Mouse (Mus musculus) kidney, adult 2 months (tissue): ENCODE results near the gene Lsm4. TPM values are rescaled to one million over a fixed set of nuclear protein-coding genes. Genes with fewer than 3 reads are reported as not detected.
A peak's percentile ranks its signal among the peaks of the same experiment; 100 is the strongest.

Source experiments
- DNase-seq: peaks from one replicate; pipeline ENCODE4 v3.0.0; 2021
- H3K27ac ChIP-seq: fragments of 200-500 bp; 2 replicates; pipeline ENCODE4 v1.5.1; 2012; ENCODE audit warnings: low read depth, low read length, control low read depth, inconsistent platforms; ENCODE audit not compliant: insufficient read depth
- H3K27me3 ChIP-seq: fragments of 200-500 bp; replicated peaks from 2 replicates; pipeline ENCODE4 v1.6.1; 2012; ENCODE audit warnings: mild to moderate bottlenecking, moderate library complexity, low read length, inconsistent platforms; ENCODE audit not compliant: control insufficient read depth, insufficient read depth
- H3K36me3 ChIP-seq: fragments of 200-500 bp; 2 replicates; pipeline ENCODE4 v1.6.1; 2012; ENCODE audit warnings: mild to moderate bottlenecking, moderate library complexity, low read length, inconsistent platforms; ENCODE audit not compliant: control insufficient read depth, insufficient read depth
- H3K4me1 ChIP-seq: fragments of 200-500 bp; 2 replicates; pipeline ENCODE4 v1.6.1; 2011; ENCODE audit warnings: low read length; ENCODE audit not compliant: control insufficient read depth, insufficient read depth
- H3K4me3 ChIP-seq: fragments of 200-500 bp; 2 replicates; pipeline ENCODE4 v1.5.1; 2011; ENCODE audit warnings: mild to moderate bottlenecking, low read depth, low read length, control low read depth; ENCODE audit not compliant: insufficient read depth
- CTCF ChIP-seq: fragments of 200-500 bp; conservative IDR thresholded peaks from 2 replicates; pipeline ENCODE4 v1.5.1; 2011; ENCODE audit warnings: low read depth, mild to moderate bottlenecking, control low read depth, low read length, moderate library complexity, mixed read lengths; ENCODE audit not compliant: insufficient read depth, insufficient read length
- POLR2A ChIP-seq: fragments of 200-500 bp; IDR thresholded peaks from one replicate; pipeline ENCODE4 v1.6.1; 2011; ENCODE audit warnings: low read depth, low read length, control low read depth
- WGBS: fragments of 180-500 bp; shearing (Covaris S2); methylation state at CpG from one replicate; pipeline ENCODE4 v1.1.7; 2018; 5-methylcytosine and 5-hydroxymethylcytosine counted together
- polyA plus RNA-seq: library from polyadenylated mRNA; depleted of rRNA; stranded (reverse); fragments of >200 nt; gene quantifications from 2 replicates; pipeline ENCODE4 v1.2.3, GENCODE M21; 2012

The Lsm4 gene
- polyA plus RNA-seq, 1 experiment: 120 TPM

DNA sequence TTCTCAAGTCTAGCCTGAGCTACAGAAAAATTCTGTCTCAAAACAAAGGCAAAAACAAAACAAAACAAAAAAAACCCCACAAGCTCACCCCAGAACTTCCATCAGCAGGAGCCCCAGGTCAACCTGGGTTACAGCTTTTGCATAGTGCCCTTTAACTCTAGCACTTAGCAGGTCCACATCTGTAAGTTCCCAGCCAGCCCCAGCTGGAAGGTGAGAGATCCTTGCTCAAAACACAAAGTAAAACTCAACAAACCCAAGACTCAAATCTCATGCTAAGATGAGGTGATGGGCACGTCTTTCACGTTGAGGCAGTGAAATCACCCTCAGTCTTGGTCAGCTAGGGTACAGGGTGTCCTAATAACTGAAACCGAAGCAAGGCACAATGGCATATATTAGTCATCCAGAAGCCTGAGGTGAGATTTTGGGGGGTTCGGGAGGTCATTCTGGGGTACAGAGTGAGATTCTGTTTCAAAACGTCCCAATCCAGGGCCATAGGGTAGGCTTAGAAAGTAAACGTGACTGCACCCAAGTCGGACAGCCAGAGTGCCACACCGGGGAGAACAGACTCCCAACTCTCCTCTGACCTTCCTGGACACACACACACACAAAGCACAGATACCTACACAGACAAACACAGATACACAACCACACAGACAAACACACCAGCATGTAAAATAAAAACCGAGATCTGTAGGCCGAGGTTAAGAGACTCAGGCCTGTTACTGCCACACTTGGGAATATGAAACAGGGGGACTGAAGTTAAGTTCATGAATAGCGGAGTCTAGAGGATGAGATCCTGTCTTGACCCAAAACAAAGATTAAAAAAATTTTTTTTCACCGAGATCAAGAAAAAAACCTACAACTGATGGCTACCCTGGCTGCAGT is 24.6 kb downstream of the Lsm4 start:
- Histone ChIP-seq H3K27ac (peak overlapping the region; percentile 100), H3K36me3 (no peaks in the 10 kb centered on the region), H3K4me3 (peak overlapping the region; percentile 70), H3K4me1 (peaks cover 32% of the 10 kb centered on the region), H3K27me3 (no peaks in the 10 kb centered on the region)
- DNase-seq: no peak
- 62% methylated on average over 12 of the region's 12 CpGs for WGBS
- TF ChIP-seq CTCF (no peak), POLR2A (no peak)

DNA sequence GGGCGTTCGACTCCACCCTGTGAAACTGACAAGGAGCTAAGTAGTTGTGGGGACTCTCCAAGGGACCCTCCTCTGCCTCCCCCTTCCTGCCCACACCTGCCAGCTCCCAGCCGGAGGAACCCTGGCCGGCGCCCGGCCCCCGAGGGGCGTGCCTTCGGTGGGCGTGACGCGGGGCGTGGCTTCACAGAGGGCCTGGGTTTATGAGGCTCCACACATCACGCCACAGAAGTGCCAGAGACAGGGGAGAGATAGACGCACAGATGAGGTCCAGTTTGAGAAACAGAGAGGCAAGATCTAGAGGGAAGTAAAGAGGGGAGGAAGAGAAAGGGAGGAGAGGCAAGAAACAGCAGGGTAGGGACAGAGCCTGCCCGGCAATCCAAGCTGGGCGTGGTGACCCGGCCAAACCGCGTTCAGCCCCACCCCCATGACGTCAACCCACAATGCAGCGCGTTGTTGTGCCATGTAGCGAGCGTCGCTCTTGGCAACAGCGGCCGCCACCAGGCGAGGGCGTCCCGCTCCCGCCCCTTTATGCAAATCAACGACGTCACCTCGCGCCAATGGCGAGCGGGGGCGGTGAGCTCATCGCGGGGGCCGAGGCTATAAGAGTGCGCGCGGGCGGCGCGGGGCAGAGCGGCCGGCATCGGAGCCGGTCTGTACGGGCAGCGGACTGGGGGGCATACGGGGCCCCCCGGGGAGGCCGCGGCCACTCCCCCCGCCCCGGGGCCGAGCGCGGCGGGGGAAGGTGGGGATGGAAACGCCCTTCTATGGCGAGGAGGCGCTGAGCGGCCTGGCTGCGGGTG is 25.5 kb downstream of the Lsm4 start, which contains the start of gene Jund:
TSS of gene Jund (plus strand) at position 640 of the 800 bp plus-strand sequence.
- Histone ChIP-seq H3K4me1 (peaks cover 32% of the 10 kb centered on the region), H3K27ac (peak within 1 kb of the TSS; percentile 100), H3K36me3 (no peaks in the 10 kb centered on the region), H3K4me3 (peak within 1 kb of the TSS; percentile 70), H3K27me3 (no peaks in the 10 kb centered on the region)
- TF ChIP-seq POLR2A: peak; percentile 94
- no peak for TF ChIP-seq CTCF
- whole genome bisulfite sequencing: under 1% methylated on average over 52 of the region's 69 CpGs
- peak; percentile 99 for DNase-seq

DNA sequence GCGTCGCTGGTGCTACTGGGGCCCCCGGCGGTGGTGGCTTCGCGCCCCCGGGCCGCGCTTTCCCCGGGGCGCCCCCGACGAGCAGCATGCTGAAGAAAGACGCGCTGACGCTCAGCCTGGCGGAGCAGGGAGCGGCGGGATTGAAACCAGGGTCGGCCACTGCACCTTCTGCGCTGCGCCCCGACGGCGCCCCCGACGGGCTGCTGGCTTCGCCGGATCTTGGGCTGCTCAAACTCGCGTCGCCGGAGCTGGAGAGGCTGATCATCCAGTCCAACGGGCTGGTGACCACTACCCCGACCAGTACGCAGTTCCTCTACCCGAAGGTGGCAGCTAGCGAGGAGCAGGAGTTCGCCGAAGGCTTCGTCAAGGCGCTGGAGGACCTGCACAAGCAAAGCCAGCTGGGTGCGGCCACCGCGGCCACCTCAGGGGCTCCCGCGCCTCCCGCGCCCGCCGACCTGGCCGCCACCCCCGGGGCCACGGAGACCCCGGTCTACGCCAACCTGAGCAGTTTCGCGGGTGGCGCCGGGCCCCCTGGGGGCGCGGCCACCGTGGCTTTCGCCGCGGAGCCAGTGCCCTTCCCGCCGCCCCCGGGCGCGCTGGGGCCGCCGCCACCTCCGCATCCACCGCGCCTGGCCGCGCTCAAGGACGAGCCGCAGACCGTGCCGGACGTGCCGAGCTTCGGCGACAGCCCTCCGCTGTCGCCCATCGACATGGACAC is 26.2 kb downstream of the Lsm4 start:
- TF ChIP-seq POLR2A: no peak
- Histone ChIP-seq H3K36me3 (no peaks in the 10 kb centered on the region), H3K27me3 (no peaks in the 10 kb centered on the region), H3K4me3 (peak overlapping the region; percentile 67), H3K4me1 (peaks cover 32% of the 10 kb centered on the region), H3K27ac (peak overlapping the region; percentile 92)
- WGBS: under 1% methylated on average over 83 of the region's 89 CpGs
- no peak for DNase-seq

DNA sequence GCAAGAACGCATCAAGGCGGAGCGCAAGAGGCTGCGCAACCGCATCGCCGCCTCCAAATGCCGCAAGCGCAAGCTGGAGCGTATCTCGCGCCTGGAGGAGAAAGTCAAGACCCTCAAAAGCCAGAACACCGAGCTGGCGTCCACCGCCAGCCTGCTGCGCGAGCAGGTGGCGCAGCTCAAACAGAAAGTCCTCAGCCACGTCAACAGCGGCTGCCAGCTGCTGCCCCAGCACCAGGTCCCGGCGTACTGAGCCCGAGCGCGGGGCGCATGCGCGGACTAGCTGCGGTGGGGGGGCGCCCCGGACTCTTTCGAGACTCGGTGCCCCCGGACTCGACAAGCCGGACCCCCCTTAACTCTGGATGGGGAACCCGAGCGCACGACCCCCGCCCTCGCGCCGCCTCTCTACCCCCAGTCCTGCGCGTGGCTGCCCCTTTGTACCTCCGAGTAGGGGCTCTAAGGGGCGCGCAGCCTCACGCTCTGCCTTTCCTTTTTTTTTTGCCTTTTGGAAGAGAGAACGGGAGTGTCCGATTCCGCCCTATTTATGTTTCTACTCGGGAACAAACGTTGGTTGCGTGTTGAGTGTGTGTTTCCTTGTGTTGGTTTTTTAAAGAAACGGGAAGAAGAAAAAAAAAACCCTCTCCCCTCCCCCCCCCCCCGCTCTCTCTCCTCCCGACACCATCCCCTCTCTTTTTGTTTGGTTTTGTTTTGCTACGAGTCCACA is 26.9 kb downstream of the Lsm4 start:
- no peaks in the 10 kb centered on the region for H3K27me3 ChIP-seq
- no peak for TF ChIP-seq CTCF
- peak; percentile 49 for TF ChIP-seq POLR2A
- DNase-seq: peak; percentile 85

DNA sequence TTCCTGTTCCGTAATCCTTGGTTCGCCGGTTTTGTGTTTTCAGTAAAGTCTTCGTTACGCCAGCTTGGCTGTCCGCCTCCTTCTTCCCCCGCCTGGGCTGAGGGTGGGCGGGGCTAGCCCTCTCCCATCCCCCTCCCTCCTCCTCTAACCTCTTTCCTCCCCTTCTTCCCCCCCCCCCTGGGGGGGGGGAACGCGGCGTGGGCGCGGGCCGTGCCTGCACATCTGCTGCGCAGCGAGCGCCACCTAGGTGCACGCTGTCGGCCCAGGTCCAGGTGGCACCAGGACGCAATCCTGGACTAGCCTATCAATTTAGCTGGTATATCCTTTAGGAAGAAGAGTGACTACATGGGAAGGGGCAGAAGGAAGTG is 27.5 kb downstream of the Lsm4 start:
- WGBS: 0% methylated on average over 20 of the region's 20 CpGs
- DNase-seq: peak; percentile 96

More for the DNA sequence above, 26.9 kb downstream of the Lsm4 start:
- peak overlapping the region; percentile 67 for H3K4me3 ChIP-seq
- H3K27ac ChIP-seq: peak overlapping the region; percentile 92
- WGBS: under 1% methylated on average over 59 of the region's 59 CpGs
- H3K4me1 ChIP-seq: peaks cover 32% of the 10 kb centered on the region
- H3K36me3 ChIP-seq: no peaks in the 10 kb centered on the region

DNA sequence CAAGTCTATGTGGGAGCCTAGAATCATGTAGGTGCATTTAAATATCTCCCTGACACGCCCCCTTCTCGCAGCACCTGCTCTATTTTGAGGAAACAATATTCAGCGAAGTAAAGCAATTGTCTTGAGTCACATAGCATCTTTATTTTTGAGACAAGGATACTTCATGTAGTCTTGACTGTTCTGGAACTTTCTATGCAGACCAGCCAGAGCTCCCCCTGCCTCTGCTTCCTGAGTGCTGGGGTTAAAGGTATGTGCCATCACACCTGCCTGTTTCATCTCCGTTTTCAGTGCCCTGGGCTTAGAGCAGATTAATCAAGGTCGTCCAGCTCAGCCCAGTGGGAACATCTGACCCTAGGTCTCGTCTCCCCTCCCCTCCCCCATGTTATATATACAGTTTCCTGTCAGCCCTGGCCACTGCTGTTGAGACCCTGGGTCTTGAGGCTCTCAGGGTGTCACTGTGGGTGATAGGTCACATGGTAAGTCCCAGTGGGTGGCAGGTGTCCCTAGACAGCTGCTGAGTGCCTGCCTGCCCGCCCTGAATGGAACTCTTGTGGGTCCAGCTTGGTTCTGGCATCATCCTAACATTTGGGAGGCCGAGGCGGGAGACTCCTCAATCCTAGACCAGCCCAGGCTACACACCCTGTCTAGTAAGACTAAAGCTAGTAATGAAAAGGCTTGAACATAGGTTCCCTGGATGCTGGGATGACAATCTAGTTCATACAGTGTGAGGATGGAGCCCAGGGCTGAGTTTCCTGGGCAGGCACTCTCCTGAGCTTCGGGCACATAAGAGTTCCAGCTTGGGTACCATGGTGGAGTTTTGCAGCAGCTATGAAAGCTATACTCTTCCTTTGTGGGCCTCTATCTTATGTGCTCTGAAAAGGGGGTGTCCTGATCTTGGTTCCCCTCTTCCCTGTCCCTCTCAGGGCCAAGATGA is 28.3 kb downstream of the Lsm4 start:
- no peak overlapping the region for H3K27ac ChIP-seq
- H3K36me3 ChIP-seq: no peaks in the 10 kb centered on the region
- H3K4me1 ChIP-seq: peaks cover 24% of the 10 kb centered on the region
- WGBS: 46% methylated on average over 10 of the region's 10 CpGs
- H3K27me3 ChIP-seq: no peaks in the 10 kb centered on the region
- H3K4me3 ChIP-seq: peak overlapping the region; percentile 12; the same call in 1 of the 2 replicates
- TF ChIP-seq CTCF (no peak), POLR2A (no peak)
- DNase-seq: no peak

More for the DNA sequence above, 27.5 kb downstream of the Lsm4 start:
- Histone ChIP-seq H3K4me1 (peaks cover 31% of the 10 kb centered on the region), H3K27ac (no peak overlapping the region), H3K27me3 (no peaks in the 10 kb centered on the region), H3K36me3 (no peaks in the 10 kb centered on the region), H3K4me3 (peak overlapping the region; percentile 67)
- TF ChIP-seq CTCF (peak; percentile 85), POLR2A (peak; percentile 10)
